Mouse (Mus musculus) stomach, postnatal 0 days (tissue): ENCODE measurements around the gene Cux2. TPM values are rescaled to one million over a fixed set of nuclear protein-coding genes. Genes with fewer than 3 reads are reported as not detected.
A peak's percentile ranks its signal among the peaks of the same experiment; 100 is the strongest.

Experiments
- ATAC-seq: fragments of 200-750 bp; cut with Nextera tagmentation; 2 replicates; pipeline ENCODE4 v1.8.0; 2017; ENCODE audit not compliant: low FRiP score, low TSS enrichment
- DNase-seq: peaks from one replicate; pipeline ENCODE4 v3.0.0-alpha.2; 2016; ENCODE audit warnings: low spot score
- H3K27ac ChIP-seq: fragments of 300-500 bp; sonication (generic); replicated peaks from 2 replicates; pipeline ENCODE4 v1.5.1; 2014; ENCODE audit warnings: mild to moderate bottlenecking, control low read depth
- H3K27me3 ChIP-seq: fragments of 300-500 bp; sonication (generic); 2 replicates; pipeline ENCODE4 v1.6.1; 2014; ENCODE audit warnings: low read length; ENCODE audit not compliant: control insufficient read depth, insufficient read depth
- H3K36me3 ChIP-seq: fragments of 300-500 bp; sonication (generic); 2 replicates; pipeline ENCODE4 v1.6.1; 2014; ENCODE audit warnings: low read length, mixed read lengths; ENCODE audit not compliant: control insufficient read depth, insufficient read depth
- H3K4me1 ChIP-seq: fragments of 300-500 bp; sonication (generic); replicated peaks from 2 replicates; pipeline ENCODE4 v1.6.1; 2014; ENCODE audit warnings: antibody characterized with exemption; ENCODE audit not compliant: control insufficient read depth, insufficient read depth
- H3K4me2 ChIP-seq: fragments of 300-500 bp; sonication (generic); replicated peaks from 2 replicates; pipeline ENCODE4 v1.6.1; 2014; ENCODE audit warnings: low read depth, mild to moderate bottlenecking, control low read depth, moderate library complexity
- H3K4me3 ChIP-seq: fragments of 300-500 bp; sonication (generic); 2 replicates; pipeline ENCODE4 v1.5.1; 2014; ENCODE audit warnings: low read depth, low read length, control low read depth
- H3K9ac ChIP-seq: fragments of 300-500 bp; sonication (generic); 2 replicates; pipeline ENCODE4 v1.6.1; 2014; ENCODE audit warnings: mild to moderate bottlenecking, low read length, control low read depth, mixed read lengths
- H3K9me3 ChIP-seq: fragments of 300-500 bp; sonication (generic); 2 replicates; pipeline ENCODE4 v1.6.1; 2016; ENCODE audit warnings: low read length; ENCODE audit not compliant: control insufficient read depth
- CTCF ChIP-seq: IDR thresholded peaks from 2 replicates; pipeline ENCODE4 v1.5.1; 2016; ENCODE audit warnings: antibody characterized with exemption, low read depth, mild to moderate bottlenecking, moderate library complexity
- EP300 ChIP-seq: optimal IDR thresholded peaks from 2 replicates; pipeline ENCODE3; 2016; ENCODE audit warnings: antibody characterized with exemption
- WGBS: fragments of 180-500 bp; shearing (Covaris S2); extraction: QIAGEN DNeasy Blood & Tissue Kit; methylation state at CpG from one replicate; pipeline ENCODE4 v1.1.7; 2014; 5-methylcytosine and 5-hydroxymethylcytosine counted together
- polyA plus RNA-seq: library from polyadenylated mRNA; unstranded; fragments of >200 nt; fragmentation: Nextera tagmentation; extraction: Ambion mirVana; gene quantifications from 2 replicates; pipeline ENCODE4 v1.2.1, GENCODE M21; 2015

The Cux2 gene
- polyA plus RNA-seq, 1 experiment from 2014 or later, result 1.2 TPM

DNA sequence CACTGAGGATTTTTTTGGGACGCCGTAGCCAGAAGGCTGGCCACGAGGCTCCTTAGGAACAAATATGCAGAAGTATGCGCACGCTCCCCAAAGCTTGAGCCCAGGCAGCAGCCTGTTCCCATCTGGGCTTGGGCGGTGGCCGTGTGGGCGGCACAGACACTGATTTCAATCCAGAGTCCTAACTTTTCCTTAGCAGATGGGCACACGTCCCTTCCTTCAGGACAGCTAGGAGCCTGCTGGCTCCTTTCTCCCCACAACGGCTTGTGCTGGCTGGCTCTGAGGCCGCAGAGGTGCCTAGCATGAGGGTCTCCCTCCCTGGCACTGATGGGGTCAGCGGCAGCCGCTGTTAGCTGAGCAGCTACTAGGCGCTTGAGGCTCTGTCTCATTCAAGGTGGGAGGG lies 157.6 kb downstream of the Cux2 start:
- H3K9me3 ChIP-seq, result no peaks in the 10 kb centered on the region
- H3K27ac ChIP-seq, result no peak overlapping the region
- H3K4me3 ChIP-seq, result no peak overlapping the region
- H3K36me3 ChIP-seq, result no peaks in the 10 kb centered on the region
- H3K9ac ChIP-seq, result no peak overlapping the region
- 77% methylated on average over 14 of the region's 14 CpGs for WGBS
- no peaks in the 10 kb centered on the region for H3K27me3 ChIP-seq
- H3K4me2 ChIP-seq, result no peak overlapping the region
- H3K4me1 ChIP-seq, result no peaks in the 10 kb centered on the region
- TF ChIP-seq CTCF (no peak), EP300 (no peak)
- no peak for DNase-seq
- no peak for ATAC-seq

DNA sequence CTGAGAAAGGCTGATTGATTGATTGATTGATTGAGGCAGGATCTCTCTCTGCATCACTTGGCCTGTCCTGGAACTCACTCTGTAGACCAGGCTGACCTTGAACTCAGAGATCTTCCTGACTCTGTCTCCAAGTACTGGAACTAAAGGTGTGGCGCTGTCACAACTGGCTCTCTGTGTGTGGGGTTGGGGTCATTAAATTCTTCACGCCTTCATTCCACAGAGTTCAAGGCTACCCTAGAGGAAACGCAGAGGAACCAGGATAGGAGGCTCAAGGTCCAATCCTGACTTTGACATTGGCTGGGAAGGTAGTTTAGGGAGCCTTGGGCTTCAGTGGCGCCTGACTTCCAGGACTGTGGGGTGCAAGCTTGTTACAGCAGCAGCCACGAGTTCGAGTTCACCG lies 159.0 kb downstream of the Cux2 start:
- Histone ChIP-seq H3K4me2 (no peak overlapping the region), H3K27me3 (no peaks in the 10 kb centered on the region), H3K4me1 (no peaks in the 10 kb centered on the region), H3K9ac (no peak overlapping the region), H3K27ac (no peak overlapping the region), H3K9me3 (no peaks in the 10 kb centered on the region), H3K36me3 (no peaks in the 10 kb centered on the region), H3K4me3 (no peak overlapping the region)
- no peak for DNase-seq
- 89% methylated on average over 7 of the region's 7 CpGs for WGBS
- no peak for TF ChIP-seq EP300
- TF ChIP-seq CTCF, result no peak
- 0 out of 2 replicates have a peak, but pooled peaks have one; percentile 19 for ATAC-seq

DNA sequence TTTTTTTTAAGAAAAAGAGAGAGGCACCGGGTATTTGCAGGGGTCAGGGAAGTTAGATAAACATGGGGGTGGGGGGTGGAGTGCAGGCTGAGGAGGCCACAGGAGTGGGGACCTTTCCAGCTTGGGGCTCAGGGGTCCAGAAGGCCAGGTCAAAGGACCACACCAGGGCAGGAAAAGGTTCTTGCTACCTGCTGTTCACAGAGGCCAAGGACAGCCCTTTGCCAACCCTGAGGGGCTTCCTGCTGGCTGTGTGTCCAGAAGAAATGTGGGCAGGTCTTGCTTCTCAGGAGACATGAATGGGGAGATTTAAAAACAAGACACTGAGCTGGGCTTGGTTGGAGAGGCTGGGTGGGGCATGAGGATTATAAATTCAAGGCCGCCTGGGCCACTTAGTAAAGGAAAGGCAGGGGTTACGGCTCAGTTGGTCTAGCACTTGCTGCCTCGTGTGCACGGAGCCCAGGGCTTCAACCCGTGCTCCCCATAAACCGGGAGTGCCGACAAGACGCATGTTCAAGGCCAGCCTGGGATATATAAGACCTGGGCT lies 160.0 kb downstream of the Cux2 start:
- Histone ChIP-seq H3K27me3 (no peaks in the 10 kb centered on the region), H3K9ac (no peak overlapping the region), H3K4me1 (no peaks in the 10 kb centered on the region), H3K4me3 (no peak overlapping the region), H3K4me2 (no peak overlapping the region), H3K36me3 (no peaks in the 10 kb centered on the region), H3K9me3 (no peaks in the 10 kb centered on the region), H3K27ac (no peak overlapping the region)
- TF ChIP-seq CTCF, result no peak
- TF ChIP-seq EP300, result no peak
- DNase-seq (no peak), ATAC-seq (no peak)
- 62% methylated on average over 9 of the region's 9 CpGs for WGBS

DNA sequence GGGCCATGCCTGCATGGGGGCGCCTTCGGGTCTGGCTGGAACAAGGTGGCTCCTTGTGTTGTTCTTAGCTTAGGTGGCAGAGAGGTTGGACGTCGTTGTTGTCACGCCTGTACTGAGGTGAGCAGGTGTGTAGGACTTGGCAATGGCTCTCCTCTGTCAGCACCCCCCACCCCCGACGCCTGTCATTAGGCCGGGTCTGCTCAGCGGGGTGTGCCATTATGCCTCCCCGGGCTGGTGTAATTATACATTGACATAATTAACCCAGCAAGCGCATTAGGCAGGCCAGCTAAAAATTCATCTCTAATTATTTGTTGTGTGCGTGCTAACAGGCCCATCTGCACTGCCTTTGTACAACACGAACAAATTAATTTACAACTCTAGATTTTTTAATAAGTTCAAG lies 160.5 kb downstream of the Cux2 start:
- 51% methylated on average over 13 of the region's 13 CpGs for WGBS
- no peaks in the 10 kb centered on the region for H3K4me1 ChIP-seq
- H3K9ac ChIP-seq, result no peak overlapping the region
- no peaks in the 10 kb centered on the region for H3K9me3 ChIP-seq
- H3K4me3 ChIP-seq, result no peak overlapping the region
- H3K4me2 ChIP-seq, result no peak overlapping the region
- no peak overlapping the region for H3K27ac ChIP-seq
- ATAC-seq, result no peak
- no peaks in the 10 kb centered on the region for H3K27me3 ChIP-seq
- no peak for DNase-seq
- TF ChIP-seq CTCF, result no peak
- no peak for TF ChIP-seq EP300
- H3K36me3 ChIP-seq, result no peaks in the 10 kb centered on the region

DNA sequence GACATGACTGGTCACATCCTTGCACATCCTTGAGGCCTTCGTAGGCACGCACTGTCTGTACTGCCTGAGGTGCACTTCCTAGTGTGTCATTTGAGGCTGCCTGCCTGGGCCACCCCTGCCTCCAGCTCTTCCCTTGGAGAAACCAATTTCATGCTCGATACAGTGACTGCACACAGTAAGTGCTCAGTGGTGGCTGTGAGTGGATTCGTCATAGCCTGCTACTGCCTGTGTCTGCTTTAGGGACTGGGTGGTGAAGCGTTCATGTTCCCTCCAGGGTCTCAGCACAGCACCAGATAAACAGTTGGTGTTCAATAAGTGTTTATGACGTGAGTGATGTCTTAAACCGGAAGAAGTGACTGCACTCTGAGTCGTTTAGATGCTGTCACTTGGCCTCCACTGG lies 166.5 kb downstream of the Cux2 start:
- Histone ChIP-seq H3K4me1 (no peaks in the 10 kb centered on the region), H3K36me3 (no peaks in the 10 kb centered on the region), H3K4me3 (no peak overlapping the region), H3K9me3 (no peaks in the 10 kb centered on the region), H3K4me2 (no peak overlapping the region), H3K27ac (no peak overlapping the region), H3K9ac (no peak overlapping the region), H3K27me3 (no peaks in the 10 kb centered on the region)
- 77% methylated on average over 8 of the region's 8 CpGs for WGBS
- ATAC-seq (no peak), DNase-seq (no peak)
- no peak for TF ChIP-seq CTCF
- TF ChIP-seq EP300, result no peak

DNA sequence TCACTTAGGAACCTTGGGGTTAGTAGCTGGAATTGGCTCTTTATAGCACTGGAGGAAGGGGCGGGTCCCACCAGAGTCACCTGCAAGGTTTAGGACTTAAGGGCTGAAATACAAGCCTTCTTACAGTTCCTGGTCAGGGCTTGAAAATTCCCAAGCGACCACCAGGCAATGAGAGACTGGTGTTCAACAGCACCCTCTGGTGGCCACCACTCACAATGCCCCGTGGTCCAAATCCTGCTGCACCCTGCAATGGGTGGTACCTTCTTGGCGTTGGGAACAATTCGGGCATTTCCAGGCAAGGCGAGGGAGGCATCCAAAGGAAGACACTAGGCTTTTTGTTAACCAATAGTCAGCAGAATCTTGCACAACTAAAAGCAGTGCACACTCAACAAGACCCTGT lies 170.7 kb downstream of the Cux2 start:
- Histone ChIP-seq H3K27me3 (no peaks in the 10 kb centered on the region), H3K4me2 (no peak overlapping the region), H3K4me1 (no peaks in the 10 kb centered on the region), H3K36me3 (no peaks in the 10 kb centered on the region), H3K9me3 (no peaks in the 10 kb centered on the region), H3K27ac (no peak overlapping the region), H3K4me3 (no peak overlapping the region), H3K9ac (no peak overlapping the region)
- WGBS, result 57% methylated on average over 6 of the region's 6 CpGs
- DNase-seq (peak; percentile 45), ATAC-seq (no peak)
- TF ChIP-seq CTCF (peak; percentile 76), EP300 (no peak)
